Mouse (Mus musculus): ENCODE measurements around the gene Agbl1.

DNA sequence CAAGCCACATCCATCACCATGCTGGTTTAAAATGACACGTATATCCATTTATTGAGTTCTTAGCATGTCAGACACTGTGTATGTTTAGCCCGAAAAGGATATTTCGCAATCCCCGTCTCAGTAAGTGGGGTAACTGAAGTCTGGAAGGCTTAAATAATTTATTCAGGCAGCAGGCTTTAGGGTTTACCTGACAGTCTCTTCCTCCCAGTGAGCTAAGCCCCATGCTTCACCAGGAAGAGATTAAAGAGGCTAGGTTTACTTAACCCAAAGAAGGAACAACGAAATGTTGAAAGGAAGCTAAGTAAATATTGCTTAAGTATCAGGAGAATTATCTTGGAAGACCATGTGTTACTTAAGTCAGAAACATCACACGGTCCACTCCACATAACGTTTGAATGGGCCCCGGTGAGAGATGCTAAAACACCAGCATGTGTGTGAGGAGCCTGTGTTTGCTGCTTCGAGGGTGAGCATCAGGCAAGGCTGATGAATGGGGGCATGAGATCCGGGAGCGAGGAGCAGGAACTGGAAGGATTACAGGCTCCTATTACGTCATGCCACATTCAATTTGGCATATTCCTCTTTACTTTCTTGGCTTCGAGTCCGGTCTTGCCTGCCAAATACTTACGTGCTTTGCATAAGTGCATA, 162.7 kb downstream of the Agbl1 start:
- TF ChIP-seq CTCF (IDR thresholded peaks at IDR 0.05; ENCODE audit: low read depth, low read length) (no peak), EP300 (IDR thresholded peaks at IDR 0.05; ENCODE audit: insufficient read depth, low read depth, low read length) (no peak)
